Mouse (Mus musculus): ENCODE measurements at regions not wholly inside any gene's neighbourhood (a gene's known extent, or its start where the extent isn't known, plus 50 kb on each side); places are given as distances from the start of the nearest gene placed in this dataset.

DNA sequence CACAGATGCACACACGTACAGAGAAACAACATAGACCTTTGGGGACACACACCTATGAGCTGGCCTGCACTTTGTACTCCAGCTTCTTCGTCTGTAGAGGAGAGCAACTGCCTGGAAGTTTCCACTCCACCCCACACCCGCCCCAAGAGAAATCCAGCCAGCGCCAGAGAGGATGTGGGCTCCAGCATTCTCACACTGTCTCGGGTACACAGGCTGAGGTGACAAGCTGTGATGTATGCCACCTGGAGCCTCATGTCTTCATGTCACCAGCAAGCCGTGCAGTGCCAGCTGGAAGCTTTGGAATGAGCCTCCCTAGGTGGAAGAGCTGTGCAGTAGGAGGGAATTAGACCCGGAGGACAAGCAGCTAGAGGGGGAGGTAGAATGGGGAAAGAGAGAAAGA lies 208.3 kb upstream of the Kazn start:
- intact Hi-C loops (cut with DNase I): no loop called here
- DNase-seq (ENCODE audit: low spot score): no peak

DNA sequence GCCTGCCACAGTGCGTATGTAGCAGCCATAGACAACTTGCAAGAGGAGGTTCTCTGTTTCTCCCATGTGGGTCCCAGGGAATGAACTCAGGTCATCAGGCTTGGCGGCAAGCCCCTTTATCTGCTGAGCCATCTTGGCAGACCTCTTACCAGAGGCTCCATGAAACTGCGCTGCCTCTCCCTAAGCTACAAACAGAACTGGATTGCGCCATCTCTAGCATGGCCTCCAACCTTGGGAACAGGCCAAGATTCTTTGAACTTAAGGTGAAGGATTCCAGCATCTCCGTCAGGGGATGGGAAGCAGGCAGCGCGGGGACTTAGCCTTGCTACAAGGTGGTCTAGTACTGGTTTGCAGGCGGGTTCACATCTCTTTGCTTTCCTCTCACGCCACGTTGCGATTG lies 201.8 kb upstream of the Kazn start:
- no peak for DNase-seq (ENCODE audit: low spot score)
- intact Hi-C loops (cut with DNase I): no loop called here

DNA sequence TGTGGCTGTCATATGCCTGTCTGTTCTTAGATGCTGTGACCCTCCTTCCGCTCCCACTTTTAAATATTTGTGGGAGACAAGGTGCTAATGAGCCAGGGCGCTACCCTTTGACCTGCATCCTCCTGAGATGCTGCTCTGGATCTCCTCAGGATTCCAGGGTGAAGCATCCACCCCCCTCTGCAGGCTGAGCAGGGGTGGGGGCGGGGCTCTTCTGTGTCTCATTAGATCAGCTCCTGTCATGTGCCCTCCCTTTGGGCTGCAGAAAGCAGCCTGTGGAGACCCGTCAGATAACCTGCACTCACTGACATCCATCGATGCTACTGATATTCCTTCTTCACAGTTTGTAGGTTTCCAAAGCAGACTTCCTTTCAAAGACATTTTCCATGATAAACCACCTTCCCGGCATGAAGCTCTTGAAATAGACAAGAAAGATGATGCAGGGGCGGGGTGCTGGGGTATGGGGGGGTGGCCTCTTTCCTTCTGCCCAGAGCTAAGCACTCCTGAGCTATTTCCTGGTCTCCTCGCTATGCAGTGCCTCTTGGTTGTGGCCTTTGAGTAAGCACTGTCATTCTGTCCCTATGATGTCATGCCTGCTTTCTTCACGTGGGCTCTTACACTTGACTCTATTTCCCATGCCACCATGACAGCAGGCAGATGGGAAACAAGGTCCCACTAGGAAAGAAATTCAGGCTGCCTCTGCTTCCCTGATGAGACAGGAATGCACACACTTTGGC lies 200.4 kb upstream of the Kazn start:
- intact Hi-C loops (cut with DNase I): no loop called here
- DNase-seq (ENCODE audit: low spot score): no peak

DNA sequence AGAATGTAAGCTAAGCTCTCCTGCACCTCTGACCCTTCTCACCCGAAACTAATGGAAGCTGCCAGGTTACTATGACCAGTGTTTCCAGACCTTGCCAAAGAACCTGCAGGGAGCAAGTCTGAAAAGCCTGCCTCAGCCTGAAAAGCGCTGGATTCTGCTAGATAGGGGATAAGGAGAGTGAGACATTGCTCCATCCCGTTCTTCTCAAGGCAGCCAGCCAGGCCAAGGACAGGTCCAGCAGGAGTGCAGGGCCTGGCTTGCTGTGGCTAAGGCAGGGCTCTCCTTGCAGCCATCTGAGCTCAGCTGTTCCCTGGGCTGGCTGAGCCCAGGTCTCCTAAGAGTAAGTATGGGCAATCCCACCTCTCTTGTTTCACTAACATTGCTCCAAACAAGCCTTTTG lies 185.4 kb upstream of the Kazn start:
- DNase-seq (ENCODE audit: low spot score): peak; percentile 5
- intact Hi-C loops (cut with DNase I): no loop called here

DNA sequence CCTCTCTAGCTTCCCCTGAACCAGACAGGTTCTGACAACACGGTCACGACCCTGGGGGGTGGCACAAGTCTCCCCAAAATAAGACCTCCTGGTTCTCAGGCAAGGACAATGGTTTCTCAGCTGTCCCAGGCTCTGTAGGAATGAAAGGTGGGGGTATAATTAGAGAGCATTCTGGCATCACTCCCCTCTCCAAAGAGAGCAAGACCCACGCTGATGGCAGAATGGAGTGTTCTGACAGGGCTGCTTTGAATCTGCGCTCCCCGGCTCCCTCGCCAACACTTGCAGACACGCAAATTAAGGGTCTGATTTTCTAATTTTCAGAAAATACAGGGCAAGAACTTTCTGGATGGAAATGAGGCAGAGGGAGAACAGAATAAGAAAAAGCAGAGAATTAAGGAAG lies 181.2 kb upstream of the Kazn start:
- DNase-seq (ENCODE audit: low spot score): no peak
- intact Hi-C loops (cut with DNase I): no loop called here

DNA sequence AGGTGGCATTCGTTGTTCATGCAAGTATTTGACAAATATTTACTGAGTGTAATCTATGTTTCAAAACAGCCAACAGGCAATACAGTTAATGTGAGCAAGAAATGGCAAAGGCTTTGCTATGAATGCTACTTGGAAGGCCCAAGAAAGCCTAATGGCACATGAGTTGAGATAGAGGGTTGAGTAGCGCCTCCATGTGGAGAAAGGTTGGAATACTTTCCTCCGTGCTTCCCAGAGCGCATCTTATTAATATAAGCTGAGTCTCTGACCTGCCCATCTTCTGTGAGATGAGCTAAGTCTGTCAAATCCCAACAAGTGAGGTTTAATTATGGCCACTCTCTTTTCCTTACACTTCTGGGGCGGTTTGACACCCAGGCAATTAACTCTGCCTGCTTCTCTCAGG lies 175.7 kb upstream of the Kazn start:
- intact Hi-C loops (cut with DNase I): no loop called here
- no peak for DNase-seq (ENCODE audit: low spot score)

DNA sequence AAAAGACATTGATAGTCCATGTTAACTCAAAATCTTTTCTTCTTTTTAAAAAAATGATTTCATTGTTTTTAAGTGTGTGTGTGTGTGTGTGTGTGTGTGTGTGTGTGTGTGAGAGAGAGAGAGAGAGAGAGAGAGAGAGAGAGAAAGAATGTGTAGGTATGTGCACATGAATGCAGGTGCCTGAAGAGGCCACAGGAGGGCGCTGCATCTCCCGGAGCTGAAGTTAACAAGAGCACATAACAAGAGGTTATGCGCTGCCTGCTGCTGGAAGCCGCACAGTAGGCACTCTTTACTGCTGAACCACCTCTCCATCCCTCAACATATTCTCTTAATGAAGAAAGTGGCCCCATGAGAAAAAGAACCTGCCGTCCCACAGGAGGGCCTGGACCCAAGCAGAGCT lies 172.6 kb upstream of the Kazn start:
- DNase-seq (ENCODE audit: low spot score): no peak
- intact Hi-C loops (cut with DNase I): no loop called here

DNA sequence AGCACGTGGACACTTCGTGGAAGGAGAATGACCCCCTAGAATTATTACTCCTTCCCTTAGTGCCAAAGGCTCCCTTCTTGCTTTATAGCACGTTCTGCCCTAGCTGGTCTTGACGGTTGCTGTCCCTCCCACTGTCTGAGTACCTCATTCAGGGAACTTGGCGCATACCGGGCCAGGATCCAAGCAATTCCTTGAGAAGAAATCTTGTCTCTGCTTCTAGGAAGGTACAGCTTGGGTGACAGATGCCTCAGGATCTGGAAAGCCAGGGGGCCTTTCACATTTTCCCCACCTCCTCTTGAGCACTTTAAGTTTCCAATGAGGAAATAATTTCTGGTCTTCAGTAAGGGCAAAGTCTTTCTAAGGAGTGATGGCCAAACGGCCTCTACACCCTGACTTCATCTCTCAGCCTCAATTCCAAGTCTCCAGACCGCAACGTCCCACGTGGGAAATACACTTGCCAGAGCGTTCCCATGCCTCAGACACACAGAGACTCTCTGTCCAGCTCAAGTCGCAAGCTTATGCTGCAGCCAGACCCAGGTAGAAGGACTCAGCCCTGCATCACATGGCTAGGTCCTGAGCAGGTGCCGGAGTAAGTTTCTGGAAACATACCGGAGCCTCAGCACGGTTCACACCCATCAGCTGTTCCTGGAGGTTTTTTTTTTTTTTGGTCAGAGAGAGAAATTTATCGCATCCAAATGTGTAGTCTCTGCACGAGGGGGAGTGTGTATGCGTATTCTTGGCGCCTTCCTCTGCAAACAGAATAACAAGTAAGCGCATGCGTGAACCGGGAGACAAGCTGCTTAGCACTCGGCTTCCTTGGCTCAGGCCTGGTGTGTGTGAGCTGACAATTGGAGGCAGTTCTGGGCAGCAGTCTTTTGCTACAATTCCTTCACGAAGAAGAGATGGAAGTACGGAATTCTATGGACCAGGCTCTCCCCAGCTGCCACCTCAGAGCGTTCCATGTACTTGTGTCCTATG lies 171.7 kb upstream of the Kazn start:
- intact Hi-C loops (cut with DNase I): no loop called here
- DNase-seq (ENCODE audit: low spot score): peak; percentile 10

DNA sequence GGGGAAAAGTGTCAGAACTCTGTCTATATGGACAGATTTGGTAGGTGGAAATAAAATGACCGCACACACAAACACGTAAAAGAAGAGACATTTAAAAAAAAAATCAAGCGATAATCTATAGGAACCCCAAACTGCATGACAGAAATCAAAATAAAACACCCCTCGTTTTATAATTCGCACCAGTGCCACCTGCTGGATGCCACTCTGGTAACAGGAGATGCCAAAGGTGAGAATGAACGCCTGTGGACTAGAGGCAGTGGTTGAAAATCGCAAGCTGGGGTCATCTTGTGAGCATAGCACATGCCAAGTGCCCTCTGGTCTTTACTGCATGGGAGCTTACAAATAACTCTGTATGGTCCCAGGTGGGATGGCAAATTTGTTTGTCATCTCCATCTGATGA lies 158.7 kb upstream of the Kazn start:
- intact Hi-C loops (cut with DNase I): loop anchor here (2.0 kb wide), 1 partner anchor 245 kb away; no protein-coding TSS in a partner anchor
- no peak for DNase-seq (ENCODE audit: low spot score)

DNA sequence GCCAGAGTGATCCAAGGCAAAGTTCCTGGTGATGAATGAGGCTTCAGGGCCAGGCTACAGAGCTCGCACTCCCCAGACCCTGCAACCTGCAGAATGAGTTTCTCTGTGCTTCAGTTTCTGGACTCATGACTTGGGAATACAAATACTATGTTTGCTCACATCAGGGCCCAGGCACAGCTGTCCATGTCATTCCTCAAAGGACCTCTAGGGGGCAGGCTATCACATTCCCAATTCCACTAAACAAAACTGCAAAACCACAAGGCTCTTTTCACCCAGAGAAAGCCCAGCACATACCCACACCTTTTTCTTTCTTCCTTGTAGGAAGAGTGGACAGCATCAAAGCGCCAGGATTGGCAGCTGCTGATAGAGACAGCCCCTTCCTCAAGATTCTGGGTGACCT lies 153.7 kb upstream of the Kazn start:
- no peak for DNase-seq (ENCODE audit: low spot score)
- intact Hi-C loops (cut with DNase I): loop anchor here (5.0 kb wide), 2 partner anchors 489 to 629 kb away; no protein-coding TSS in a partner anchor

DNA sequence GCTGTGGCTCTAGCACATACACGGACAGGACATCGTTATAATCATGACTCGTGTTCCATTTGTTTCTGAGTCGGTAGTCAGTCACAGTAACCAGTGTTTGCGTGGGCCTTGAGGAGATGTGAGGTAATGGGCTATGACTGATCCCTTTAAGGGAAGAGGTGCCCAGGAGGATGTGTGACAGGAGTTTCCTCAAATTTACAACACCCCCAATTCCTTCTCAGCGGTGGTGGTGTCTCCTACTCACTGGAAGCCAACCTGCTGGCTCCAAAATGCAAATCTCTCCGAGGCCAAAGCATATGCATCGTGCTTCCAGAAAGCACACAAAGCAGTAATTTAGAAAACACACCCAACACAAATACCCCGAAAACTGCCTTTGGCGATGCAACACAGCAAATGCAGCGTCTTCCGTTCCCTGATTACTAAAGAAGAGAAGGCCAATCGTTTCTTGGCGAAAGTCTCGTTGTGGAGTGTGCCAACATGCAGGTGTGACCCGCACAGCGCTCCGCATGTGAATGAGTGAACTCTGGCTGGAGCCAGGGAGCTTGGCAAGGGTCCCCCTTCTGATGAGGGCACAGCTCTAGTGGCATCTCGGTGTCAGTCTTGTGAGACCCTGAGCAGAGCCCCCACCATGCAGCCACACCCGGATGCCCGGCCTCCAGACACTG lies 151.5 kb upstream of the Kazn start:
- intact Hi-C loops (cut with DNase I): loop anchor here (5.0 kb wide), 2 partner anchors 492 to 632 kb away; no protein-coding TSS in a partner anchor
- DNase-seq (ENCODE audit: low spot score): no peak

DNA sequence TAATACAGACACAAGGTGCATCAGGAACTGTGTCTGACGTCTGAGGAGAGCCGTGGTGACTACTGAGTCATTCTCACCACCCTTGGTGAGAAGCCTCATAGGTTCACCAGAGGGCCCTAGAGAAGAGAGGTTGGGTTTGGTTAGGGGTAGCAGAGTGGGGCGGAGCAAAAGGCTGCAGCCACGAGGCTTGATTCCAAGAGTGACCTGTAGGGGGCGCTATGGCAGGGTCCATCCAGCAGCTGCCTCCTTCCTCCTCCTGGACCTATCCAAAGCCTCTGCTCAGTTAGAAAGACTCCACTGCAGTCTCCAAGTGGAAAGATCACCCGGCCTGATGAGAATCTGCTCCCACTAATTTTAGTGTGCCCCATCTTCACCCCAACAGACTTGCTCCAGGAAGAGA lies 149.3 kb upstream of the Kazn start:
- intact Hi-C loops (cut with DNase I): no loop called here
- no peak for DNase-seq (ENCODE audit: low spot score)

DNA sequence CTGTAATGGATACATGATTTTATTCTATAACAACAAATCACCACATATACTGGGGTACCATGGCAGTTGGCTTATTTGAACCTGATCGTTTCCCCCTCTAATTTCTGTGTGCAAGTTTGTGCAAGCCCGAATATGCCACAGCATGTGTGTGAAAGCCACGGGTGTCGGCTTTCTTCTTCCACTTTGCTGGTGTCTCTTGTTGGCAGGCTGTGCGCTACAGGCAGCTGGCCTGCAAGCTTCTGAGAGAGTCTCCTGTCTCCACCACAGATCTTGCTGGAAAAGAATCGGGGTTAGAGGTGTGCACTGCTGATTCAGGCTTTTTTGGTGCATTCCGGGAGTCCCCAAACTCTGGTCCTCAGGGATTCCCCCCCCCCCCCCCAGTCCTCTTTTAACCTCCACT lies 142.0 kb upstream of the Kazn start:
- intact Hi-C loops (cut with DNase I): no loop called here
- DNase-seq (ENCODE audit: low spot score): no peak

DNA sequence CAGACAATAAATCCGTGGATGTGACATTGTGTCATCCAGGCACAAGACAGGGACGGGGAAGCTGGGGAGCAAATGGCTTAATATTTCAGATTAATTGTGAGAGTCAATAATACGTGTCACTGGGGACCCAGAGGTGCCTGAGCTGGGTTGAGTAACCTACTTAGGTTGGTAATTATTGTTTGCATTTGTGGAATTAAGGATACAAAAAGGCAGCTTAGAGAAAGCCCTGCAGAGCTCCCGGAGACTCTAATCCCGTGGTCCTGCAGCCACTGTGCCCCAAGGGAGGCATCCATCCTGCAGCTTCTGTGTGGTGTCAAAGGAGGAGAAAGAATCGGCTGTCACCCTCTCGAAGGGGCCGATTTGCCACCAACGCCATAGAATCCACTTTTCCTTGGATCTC lies 139.3 kb upstream of the Kazn start:
- intact Hi-C loops (cut with DNase I): no loop called here
- no peak for DNase-seq (ENCODE audit: low spot score)

DNA sequence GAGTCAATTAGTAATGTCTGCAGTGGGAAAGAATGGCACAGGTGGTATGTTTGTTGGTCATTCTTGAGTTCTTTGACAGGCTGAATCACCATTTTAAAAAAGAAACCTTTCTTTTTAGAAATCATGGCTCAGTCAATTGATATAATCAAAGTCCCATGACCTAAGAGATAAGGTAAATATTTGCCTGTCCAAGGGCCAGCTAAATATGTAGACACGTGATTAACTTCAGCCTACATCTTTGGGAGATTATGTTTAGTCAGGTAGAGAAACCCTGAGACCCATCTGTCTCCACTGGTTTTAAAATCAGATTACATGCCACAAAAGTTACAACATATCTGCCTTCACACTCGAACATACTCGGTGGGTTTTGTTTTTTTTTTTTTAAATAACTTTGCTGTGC lies 128.6 kb upstream of the Kazn start:
- intact Hi-C loops (cut with DNase I): no loop called here
- no peak for DNase-seq (ENCODE audit: low spot score)

DNA sequence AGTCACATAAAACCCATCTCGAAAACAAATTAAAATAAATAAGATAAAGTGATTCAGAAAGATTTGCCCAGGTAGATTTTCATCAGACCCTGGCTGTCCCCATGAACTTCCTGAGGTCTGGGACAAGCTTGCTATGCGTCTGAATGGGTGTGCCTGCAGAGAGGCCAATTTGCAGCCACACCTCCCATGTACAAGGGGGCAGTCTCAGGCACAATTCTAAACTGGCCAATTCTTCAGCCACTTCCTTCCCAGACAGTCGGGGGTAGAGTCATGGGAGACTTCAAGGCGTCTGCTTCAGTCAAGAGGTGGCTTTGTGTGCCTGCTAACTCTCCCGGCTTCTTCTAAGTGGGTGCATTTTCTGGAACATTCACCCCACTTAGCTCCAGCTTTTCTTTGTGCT lies 122.9 kb upstream of the Kazn start:
- DNase-seq (ENCODE audit: low spot score): no peak
- intact Hi-C loops (cut with DNase I): no loop called here

DNA sequence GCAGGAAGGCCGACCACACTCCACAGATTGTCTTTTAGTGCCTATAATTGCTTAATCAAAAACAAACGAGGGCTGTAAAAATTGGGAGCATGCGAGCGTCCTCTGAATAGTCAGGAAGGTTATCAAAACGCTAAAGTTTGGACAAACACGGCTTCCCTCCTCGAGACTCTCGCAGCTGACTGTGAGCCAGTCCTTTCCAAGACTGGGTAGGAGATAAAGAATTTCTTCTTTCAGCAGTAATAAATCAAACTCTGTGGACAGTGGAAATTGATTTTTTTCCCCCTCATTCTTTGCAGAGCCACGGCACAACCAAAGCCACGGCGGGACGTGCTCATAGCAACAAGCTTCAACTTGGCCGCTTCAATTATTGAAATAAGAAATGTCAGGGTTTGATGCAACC lies 119.7 kb upstream of the Kazn start:
- intact Hi-C loops (cut with DNase I): no loop called here
- no peak for DNase-seq (ENCODE audit: low spot score)

DNA sequence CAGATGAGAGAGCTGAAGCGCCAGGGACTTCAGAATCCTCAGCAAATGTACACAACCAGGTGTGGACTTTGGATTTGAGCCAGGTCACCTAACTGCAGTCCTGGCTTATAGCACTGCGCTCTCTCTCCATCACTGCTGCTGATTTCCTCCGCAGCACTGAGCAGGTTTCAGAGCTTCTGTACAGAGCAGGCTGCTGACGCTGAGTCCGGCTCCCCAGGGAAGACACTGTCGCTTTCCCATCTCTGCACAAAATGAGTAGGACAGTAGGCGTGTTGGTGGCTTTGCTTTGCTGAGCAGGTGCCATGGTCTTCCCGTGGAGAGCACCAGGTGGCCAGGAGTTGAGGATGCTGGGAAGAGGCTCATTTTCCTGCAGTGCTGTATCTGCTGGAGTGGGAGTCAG lies 116.2 kb upstream of the Kazn start:
- intact Hi-C loops (cut with DNase I): no loop called here
- no peak for DNase-seq (ENCODE audit: low spot score)

DNA sequence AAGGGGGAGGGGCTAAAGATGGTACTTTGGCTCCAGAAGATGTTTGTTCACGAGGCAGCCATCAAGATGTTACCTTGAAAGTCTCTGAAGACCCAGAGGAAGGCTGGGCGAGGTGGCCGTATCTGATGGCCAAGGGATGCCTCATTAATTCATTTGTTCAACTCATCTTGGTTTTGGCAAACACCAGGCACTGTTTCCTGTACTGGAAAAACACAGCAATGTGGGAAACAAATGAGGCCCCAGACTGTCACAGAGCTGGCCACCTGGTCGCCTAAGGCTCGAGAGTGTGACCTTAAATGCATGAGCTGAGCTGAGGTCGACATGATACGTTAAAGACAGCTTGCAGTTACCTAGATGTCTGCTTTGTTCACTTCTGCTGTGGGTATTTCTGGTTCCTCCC lies 114.3 kb upstream of the Kazn start:
- intact Hi-C loops (cut with DNase I): no loop called here
- DNase-seq (ENCODE audit: low spot score): no peak

DNA sequence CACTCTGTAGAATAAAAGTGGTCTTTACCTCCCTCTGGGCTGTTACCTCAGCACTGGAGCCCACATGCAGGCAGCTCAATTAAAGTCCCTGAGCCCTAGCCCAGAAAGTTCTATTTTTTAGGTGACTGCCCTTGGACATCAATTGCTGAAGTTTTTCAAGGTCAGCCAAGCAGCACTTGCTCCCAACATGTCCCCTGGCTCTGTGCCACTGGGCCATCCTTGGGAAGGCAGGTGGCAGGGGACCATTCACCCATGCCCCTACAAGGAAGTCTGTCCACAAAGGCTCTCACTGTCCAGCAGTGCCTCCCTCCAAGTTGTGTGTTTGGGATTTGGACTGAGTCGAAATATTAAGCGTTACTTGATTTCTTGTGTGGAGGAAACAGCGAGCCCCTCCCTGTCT lies 112.6 kb upstream of the Kazn start:
- DNase-seq (ENCODE audit: low spot score): no peak
- intact Hi-C loops (cut with DNase I): no loop called here

DNA sequence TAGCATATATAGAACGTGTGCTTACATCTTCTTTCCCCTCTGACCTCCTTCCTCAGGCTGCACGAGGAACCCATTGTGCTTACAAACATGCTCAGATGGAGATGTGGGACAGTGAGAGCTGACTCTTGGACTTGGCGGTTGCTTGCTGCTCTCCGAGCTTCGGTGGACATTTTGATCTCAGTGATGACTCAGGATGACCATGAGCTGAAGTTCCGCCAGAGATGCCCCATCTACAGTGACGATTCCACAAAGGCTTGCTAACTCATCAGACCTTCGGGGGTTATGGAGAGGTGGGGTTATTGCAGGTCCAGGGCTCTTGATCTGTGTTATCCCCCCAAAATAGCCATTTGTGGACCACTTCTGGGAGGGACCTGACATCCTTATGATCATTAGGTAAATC lies 111.8 kb upstream of the Kazn start:
- intact Hi-C loops (cut with DNase I): no loop called here

More for the DNA sequence above, 111.8 kb upstream of the Kazn start:
- DNase-seq (ENCODE audit: low spot score): no peak

Measured in heart, postnatal 25 days (tissue).